Mouse (Mus musculus): ENCODE results near the gene Rnh1. TPM values are rescaled to one million over a fixed set of nuclear protein-coding genes. Genes with fewer than 3 reads are reported as not detected.

The Rnh1 gene
- polyA plus RNA-seq, 1 experiment: 49.5 TPM

DNA sequence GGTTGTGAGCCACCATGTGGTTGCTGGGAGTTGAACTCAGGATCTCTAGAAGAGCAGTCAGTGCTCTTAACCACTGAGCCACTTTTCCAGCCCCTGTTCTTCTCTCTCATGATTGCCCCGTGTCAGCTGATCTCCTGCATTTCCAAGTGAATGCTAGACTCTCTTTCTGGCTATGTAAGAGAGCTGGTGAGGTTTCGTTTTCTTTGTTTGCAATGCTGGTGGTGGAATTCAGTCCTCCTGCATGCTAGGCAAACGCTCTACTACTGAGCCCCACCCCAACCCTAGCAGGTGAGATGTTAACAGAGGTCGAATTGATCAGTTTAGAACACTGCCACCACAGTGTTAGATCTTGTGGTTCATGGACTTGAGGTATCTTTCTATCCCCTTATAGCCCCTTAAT, 24.0 kb downstream of the Rnh1 start:
- no peaks in the 10 kb centered on the region for H3K4me1 ChIP-seq (ENCODE audit: control insufficient read depth, insufficient read depth, insufficient read length, low read length)
- H3K4me3 ChIP-seq (ENCODE audit: insufficient read depth, low read depth, low read length): no peak overlapping the region
- H3K27ac ChIP-seq (replicated peaks; ENCODE audit: low read depth, low read length): no peak overlapping the region

GRCm38 (mm10) chr7:141147044-141147443, 25.6 kb downstream of the Rnh1 start:
- no peak overlapping the region for H3K27ac ChIP-seq (replicated peaks; ENCODE audit: low read depth, low read length)
- H3K4me1 ChIP-seq (ENCODE audit: control insufficient read depth, insufficient read depth, insufficient read length, low read length): no peaks in the 10 kb centered on the region
- H3K4me3 ChIP-seq (ENCODE audit: insufficient read depth, low read depth, low read length): no peak overlapping the region

- H3K4me1 ChIP-seq (ENCODE audit: control insufficient read depth, insufficient read depth, insufficient read length, low read length): no peaks in the 10 kb centered on the region
- no peak overlapping the region for H3K27ac ChIP-seq (replicated peaks; ENCODE audit: low read depth, low read length)
- no peak overlapping the region for H3K4me3 ChIP-seq (ENCODE audit: insufficient read depth, low read depth, low read length)
Measured at GRCm38 (mm10) chr7:141146043-141146595, 26.5 kb downstream of the Rnh1 start.

DNA sequence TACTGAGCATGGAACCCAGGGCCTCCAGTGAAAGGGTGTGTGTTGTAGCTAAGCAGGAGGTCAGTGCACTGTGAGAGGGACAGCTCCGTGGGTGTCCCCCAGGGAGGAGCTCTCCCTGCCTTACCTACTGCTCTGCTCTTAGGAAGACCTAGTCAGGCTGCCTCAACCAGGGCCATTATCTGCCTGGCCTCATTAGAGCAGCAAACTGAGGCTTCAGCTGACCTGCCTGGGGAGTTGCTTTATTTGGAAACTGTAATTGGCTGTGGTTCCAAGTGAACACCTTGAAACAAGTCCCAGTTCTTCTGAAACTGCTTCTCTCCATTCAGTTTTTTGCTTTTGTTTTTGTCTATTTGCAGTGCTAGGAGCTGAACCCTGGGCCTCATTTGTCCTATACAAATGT, 27.3 kb downstream of the Rnh1 start:
- Histone ChIP-seq H3K4me3 (ENCODE audit: insufficient read depth, low read depth, low read length) (no peak overlapping the region), H3K27ac (replicated peaks; ENCODE audit: low read depth, low read length) (no peak overlapping the region), H3K4me1 (ENCODE audit: control insufficient read depth, insufficient read depth, insufficient read length, low read length) (no peaks in the 10 kb centered on the region)

DNA sequence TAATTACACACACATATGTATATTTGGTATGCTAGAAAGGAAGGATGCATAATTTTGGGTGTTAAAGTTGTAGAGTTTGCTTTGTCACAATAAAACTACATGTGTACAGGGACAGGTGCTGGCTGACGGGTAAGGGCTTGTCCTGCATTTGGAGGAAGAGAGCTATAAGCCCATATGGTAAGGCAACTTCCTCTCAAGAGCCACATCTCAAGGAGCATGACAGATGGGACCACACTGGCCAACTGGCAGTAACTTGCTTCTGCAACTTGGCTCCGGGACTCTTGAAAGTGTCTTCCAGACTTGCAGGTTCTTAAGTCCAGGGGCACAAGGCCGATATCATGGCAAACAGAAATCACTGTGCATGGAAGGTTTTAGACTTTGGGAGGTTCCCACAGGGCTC, 28.0 kb downstream of the Rnh1 start:
- Histone ChIP-seq H3K27ac (replicated peaks; ENCODE audit: low read depth, low read length) (no peak overlapping the region), H3K4me3 (ENCODE audit: insufficient read depth, low read depth, low read length) (no peak overlapping the region), H3K4me1 (ENCODE audit: control insufficient read depth, insufficient read depth, insufficient read length, low read length) (no peaks in the 10 kb centered on the region)

DNA sequence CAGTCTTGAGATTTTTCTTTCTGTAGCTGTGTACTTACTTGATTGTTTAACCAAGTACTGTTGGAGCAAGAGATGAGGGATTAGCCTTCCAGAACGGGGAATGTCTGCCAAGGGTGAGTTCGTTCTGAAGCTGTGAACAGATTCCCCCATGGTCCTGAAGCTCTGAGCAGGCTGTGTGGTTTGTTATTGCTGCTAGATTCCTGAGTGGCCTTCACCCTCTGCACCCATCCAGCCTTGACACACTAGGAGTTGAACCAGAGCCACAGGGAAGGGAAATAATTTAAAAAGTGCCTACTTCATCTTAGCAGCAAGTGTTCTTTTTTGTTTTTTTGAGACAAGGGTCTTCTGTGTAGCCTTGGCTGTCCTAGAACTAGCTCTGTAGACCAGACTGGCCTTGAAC, 28.8 kb downstream of the Rnh1 start:
- H3K4me1 ChIP-seq (ENCODE audit: control insufficient read depth, insufficient read depth, insufficient read length, low read length): no peaks in the 10 kb centered on the region
- H3K27ac ChIP-seq (replicated peaks; ENCODE audit: low read depth, low read length): no peak overlapping the region
- no peak overlapping the region for H3K4me3 ChIP-seq (ENCODE audit: insufficient read depth, low read depth, low read length)

- Histone ChIP-seq H3K27ac (replicated peaks; ENCODE audit: low read depth, low read length) (no peak overlapping the region), H3K4me1 (ENCODE audit: control insufficient read depth, insufficient read depth, insufficient read length, low read length) (no peaks in the 10 kb centered on the region), H3K4me3 (ENCODE audit: insufficient read depth, low read depth, low read length) (no peak overlapping the region)
Measured at GRCm38 (mm10) chr7:141143112-141143511, 29.5 kb downstream of the Rnh1 start.

DNA sequence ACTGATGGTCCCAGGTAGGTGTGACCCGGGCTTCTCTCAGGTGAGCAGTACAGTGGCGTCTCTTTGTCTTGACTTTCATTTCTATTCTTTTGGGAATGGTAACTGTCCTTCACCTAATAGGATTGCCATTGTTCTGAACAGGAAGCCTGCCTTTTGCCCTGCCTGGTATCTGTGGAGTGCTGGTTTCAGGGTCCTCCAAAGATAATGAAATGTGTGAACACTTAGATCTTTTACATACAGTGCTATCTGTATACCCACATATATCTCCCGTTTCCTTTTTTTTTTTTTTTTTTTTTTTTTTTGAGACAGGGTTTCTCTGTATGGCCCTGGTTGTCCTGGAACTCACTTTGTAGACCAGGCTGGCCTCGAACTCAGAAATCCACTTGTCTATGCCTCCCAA, 31.3 kb downstream of the Rnh1 start:
- no peak overlapping the region for H3K4me3 ChIP-seq (ENCODE audit: insufficient read depth, low read depth, low read length)
- H3K4me1 ChIP-seq (ENCODE audit: control insufficient read depth, insufficient read depth, insufficient read length, low read length): no peaks in the 10 kb centered on the region
- H3K27ac ChIP-seq (replicated peaks; ENCODE audit: low read depth, low read length): no peak overlapping the region

DNA sequence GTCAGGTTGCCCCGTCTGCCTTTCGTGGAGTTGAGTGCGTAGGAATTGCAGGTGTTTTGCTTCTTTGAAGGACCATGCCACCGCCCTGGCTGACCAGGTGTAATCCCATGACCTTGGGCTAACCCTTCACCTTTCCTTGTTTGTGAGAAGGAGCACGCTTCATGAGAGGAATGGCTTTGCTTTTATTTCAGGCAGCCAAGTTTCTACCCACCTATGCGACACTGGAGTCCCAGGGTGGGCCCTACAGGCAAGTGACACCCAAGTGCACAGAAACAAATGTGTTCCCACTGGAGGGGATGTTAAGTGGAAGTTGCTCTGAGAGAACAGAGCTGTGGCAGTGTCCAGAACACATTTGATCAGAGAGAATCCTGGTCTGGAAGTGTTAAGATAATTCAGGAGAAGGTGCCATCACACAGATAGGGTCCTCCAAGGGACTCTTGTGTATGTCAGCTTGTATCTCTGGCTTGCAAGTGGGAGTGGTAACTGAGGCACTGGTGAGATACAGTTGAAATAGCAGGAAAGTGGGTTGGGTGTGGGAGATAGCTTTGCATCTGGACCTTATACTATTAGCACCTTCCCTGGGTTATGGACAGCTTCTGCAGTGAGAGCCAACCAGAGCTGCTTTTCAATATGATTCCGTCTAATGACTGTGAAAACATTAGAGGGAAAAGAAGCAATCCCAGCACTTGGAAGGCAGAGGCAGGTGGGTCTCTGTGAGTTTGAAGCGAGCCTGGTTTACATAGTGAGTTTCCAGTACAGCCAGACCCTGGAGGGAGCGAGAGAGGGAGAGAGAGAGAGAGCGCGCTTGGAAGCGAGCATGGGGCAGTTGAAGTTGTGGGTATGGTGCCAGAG, 40.5 kb downstream of the Rnh1 start:
- H3K4me3 ChIP-seq (ENCODE audit: insufficient read depth, low read depth, low read length): peak overlapping the region; percentile 95
- peaks cover 4% of the 10 kb centered on the region; the same call in 1 of the 2 replicates for H3K4me1 ChIP-seq (ENCODE audit: control insufficient read depth, insufficient read depth, insufficient read length, low read length)
- H3K27ac ChIP-seq (replicated peaks; ENCODE audit: low read depth, low read length): 0 out of 2 replicates have a peak overlapping the region, but pooled peaks have one; percentile 20

GRCm38 (mm10) chr7:141131024-141131820, 41.4 kb downstream of the Rnh1 start:
- peaks cover 4% of the 10 kb centered on the region; the same call in 1 of the 2 replicates for H3K4me1 ChIP-seq (ENCODE audit: control insufficient read depth, insufficient read depth, insufficient read length, low read length)

GRCm38 (mm10) chr7:141123517-141123856, 49.2 kb downstream of the Rnh1 start:
- Histone ChIP-seq H3K4me3 (ENCODE audit: insufficient read depth, low read depth, low read length) (peak overlapping the region; percentile 84), H3K4me1 (ENCODE audit: control insufficient read depth, insufficient read depth, insufficient read length, low read length) (peaks cover 6% of the 10 kb centered on the region; the same call in 1 of the 2 replicates), H3K27ac (replicated peaks; ENCODE audit: low read depth, low read length) (peak overlapping the region; percentile 86)

More at GRCm38 (mm10) chr7:141131024-141131820, 41.4 kb downstream of the Rnh1 start:
- H3K4me3 ChIP-seq (ENCODE audit: insufficient read depth, low read depth, low read length): peak overlapping the region; percentile 95
- H3K27ac ChIP-seq (replicated peaks; ENCODE audit: low read depth, low read length): peak overlapping the region; percentile 27; the same call in 1 of the 2 replicates

DNA sequence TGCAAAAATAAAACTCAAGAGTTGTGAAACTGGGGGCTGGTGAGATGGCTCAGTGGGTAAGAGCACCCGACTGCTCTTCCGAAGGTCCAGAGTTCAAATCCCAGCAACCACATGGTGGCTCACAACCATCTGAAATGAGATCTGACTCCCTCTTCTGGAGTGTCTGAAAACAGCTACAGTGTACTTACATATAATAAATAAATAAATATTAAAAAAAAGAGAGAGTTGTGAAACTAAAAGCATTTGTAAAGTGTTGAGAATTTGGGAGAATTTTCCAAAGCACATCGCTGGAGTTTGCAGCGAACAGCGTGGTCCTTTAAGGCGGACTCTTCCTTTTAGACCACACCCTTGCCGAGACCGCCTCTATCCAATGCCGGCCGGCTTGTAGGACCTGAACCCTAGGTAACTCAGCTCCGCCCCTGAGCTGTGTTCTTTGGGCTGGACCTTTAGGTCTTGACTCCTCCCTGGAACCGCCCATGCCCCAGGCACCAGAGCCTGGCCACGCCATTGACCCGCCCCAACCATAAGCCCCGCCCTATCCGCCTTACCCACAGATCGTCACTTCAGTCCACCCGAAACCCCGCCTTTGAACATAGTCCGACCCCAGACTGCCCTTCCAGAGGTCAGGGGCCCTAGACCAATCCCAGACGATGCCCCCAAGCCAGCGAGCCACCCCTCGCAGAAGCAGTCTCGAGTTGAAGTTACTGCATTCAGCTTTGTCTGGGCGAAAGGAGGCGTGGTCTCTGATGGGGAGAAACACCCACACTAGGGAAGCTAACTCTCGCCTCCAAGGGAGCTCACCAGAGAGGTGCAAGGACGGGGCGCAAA, 49.8 kb downstream of the Rnh1 start:
- Histone ChIP-seq H3K4me1 (ENCODE audit: control insufficient read depth, insufficient read depth, insufficient read length, low read length) (peaks cover 6% of the 10 kb centered on the region; the same call in 1 of the 2 replicates), H3K4me3 (ENCODE audit: insufficient read depth, low read depth, low read length) (peak overlapping the region; percentile 84), H3K27ac (replicated peaks; ENCODE audit: low read depth, low read length) (peak overlapping the region; percentile 94)

- peak within 1 kb of the TSS; percentile 94 for H3K27ac ChIP-seq (replicated peaks; ENCODE audit: low read depth, low read length)
- H3K4me3 ChIP-seq (ENCODE audit: insufficient read depth, low read depth, low read length): peak within 1 kb of the TSS; percentile 84
- H3K4me1 ChIP-seq (ENCODE audit: control insufficient read depth, insufficient read depth, insufficient read length, low read length): peaks cover 6% of the 10 kb centered on the region; the same call in 1 of the 2 replicates
Measured at GRCm38 (mm10) chr7:141122245-141122644, 50.4 kb downstream of the Rnh1 start, which contains the start of gene Ptdss2. Ptdss2 (plus strand) TSS chr7:141122382.

DNA sequence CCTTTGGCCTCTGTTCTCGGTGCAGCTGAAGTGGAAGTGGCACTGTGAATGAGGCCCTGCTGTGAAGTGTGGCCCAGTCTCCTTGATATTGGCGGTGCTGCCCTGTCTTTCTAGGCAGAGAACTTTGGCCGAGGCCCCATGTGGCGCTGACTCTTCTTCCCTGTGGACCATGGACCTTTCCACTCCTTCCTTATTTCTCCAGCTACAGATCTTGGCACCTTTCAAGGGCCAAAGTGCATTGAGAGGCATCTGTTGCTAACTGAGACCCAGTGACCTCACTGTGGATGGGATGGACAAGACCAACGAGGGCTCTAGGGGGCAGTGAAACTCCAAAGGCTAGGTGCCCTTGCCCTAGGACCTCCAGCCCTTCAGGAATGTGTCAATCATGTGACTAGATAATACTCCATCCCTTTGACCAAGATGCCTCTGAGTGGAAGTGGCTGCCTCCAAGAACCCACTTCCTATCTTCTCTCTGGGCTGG, 51.6 kb downstream of the Rnh1 start:
- H3K4me1 ChIP-seq (ENCODE audit: control insufficient read depth, insufficient read depth, insufficient read length, low read length): peaks cover 6% of the 10 kb centered on the region; the same call in 1 of the 2 replicates
- no peak overlapping the region for H3K4me3 ChIP-seq (ENCODE audit: insufficient read depth, low read depth, low read length)
- no peak overlapping the region for H3K27ac ChIP-seq (replicated peaks; ENCODE audit: low read depth, low read length)

Measured in brown adipose tissue, adult 24 weeks (tissue).